Mouse (Mus musculus): Measurements from ENCODE around the gene Angptl7. TPM values are rescaled to one million over a fixed set of nuclear protein-coding genes. Genes with fewer than 3 reads are reported as not detected.

Angptl7 gene
- polyA plus RNA-seq (2014; fragmentation: Nextera tagmentation; extraction: Ambion mirVana): 0.26 and 0.41 TPM in 2 replicates

DNA sequence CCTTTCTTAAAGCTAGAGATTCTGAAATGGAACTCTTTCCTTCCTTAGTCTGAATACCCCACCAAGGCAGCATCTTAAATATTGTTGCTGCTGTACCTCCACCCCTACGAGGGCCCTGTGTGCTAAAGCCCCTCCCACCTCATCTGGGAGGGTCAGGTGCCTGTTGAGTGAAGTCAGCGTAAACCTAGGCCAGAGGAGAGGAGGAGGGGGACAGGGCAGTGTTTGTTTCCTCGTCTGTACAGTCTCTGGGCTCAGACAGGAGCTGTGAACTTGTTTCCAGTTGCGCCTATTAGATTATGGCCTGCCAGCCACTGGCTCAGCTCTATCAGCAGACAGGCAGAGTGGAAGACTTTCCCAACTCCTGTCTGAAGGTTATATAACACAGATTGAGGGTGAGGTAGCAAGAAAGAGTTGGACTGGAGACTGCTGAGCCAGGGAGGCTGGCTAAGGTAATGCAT lies at the start of gene Angptl7:
Gene Angptl7 (minus strand): TSS at position 51 of the 458 bp plus-strand sequence.
- Histone ChIP-seq H3K4me1 (ENCODE audit: control insufficient read depth, insufficient read depth, low read length) (no peaks in the 10 kb centered on the region), H3K27ac (replicated peaks; ENCODE audit: low read depth, low read length) (no peak within 1 kb of the TSS), H3K4me2 (ENCODE audit: low read length) (no peak within 1 kb of the TSS), H3K4me3 (replicated peaks; ENCODE audit: low read depth, low read length) (no peak within 1 kb of the TSS), H3K27me3 (ENCODE audit: control insufficient read depth, insufficient read depth, low read length) (no peaks in the 10 kb centered on the region), H3K36me3 (ENCODE audit: control insufficient read depth, insufficient read depth, low read length) (peaks cover 88% of the 10 kb centered on the region), H3K9ac (replicated peaks; ENCODE audit: low read length) (no peak within 1 kb of the TSS), H3K9me3 (ENCODE audit: control insufficient read depth, low read length) (no peaks in the 10 kb centered on the region)
- WGBS: 72% methylated on average over 4 of the region's 4 CpGs
- ATAC-seq (ENCODE audit: low FRiP score, low TSS enrichment) (no peak), DNase-seq (no peak)

DNA sequence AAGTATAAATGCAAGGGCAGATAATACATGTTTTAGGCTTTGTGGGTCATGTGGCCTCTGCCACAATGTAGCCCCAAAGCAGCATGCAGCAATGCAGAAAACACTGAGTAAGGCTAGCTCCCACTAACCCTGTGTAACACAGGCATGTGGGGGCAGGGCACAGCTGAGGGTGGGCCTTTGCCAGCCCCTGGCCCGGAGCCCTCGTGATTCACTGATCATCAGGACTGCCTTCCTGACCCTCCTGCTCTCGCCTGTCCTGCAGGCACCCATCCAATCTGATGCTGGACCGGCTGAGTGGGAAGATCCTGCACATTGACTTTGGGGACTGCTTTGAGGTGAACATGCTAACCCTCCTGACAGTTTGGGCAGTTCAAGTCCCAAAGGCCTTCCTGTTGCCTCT lies 48.8 kb upstream of the Angptl7 start:
- H3K36me3 ChIP-seq (ENCODE audit: control insufficient read depth, insufficient read depth, low read length): peaks cover 98% of the 10 kb centered on the region
- no peaks in the 10 kb centered on the region for H3K27me3 ChIP-seq (ENCODE audit: control insufficient read depth, insufficient read depth, low read length)
- 90% methylated on average over 4 of the region's 4 CpGs for WGBS
- H3K27ac ChIP-seq (replicated peaks; ENCODE audit: low read depth, low read length): no peak overlapping the region
- no peak for ATAC-seq (ENCODE audit: low FRiP score, low TSS enrichment)
- H3K4me3 ChIP-seq (replicated peaks; ENCODE audit: low read depth, low read length): no peak overlapping the region
- H3K9ac ChIP-seq (replicated peaks; ENCODE audit: low read length): no peak overlapping the region
- DNase-seq: no peak
- no peaks in the 10 kb centered on the region for H3K4me1 ChIP-seq (ENCODE audit: control insufficient read depth, insufficient read depth, low read length)
- H3K9me3 ChIP-seq (ENCODE audit: control insufficient read depth, low read length): no peaks in the 10 kb centered on the region
- H3K4me2 ChIP-seq (ENCODE audit: low read length): no peak overlapping the region

DNA sequence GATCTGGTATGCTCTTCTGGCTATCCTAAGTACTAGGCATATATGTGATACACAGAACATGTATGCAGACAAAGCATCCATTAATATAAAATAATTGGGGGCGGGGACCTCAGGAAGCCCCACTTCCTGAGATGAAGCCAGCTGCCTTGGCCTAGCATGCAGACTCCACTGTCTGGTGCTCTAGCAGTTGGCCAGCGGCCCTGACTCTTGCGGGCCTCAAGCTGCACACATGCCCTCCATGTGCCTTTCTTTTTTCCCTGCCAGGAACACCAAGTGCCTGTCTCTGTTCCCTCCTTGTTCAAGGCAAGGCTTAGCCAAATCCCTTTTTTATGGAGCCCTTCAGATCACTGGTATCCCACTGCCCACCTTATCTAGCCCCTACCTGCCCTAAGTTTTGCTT lies 35.6 kb upstream of the Angptl7 start:
- peaks cover 100% of the 10 kb centered on the region for H3K36me3 ChIP-seq (ENCODE audit: control insufficient read depth, insufficient read depth, low read length)
- WGBS: 94% methylated on average over 3 of the region's 3 CpGs
- H3K9me3 ChIP-seq (ENCODE audit: control insufficient read depth, low read length): no peaks in the 10 kb centered on the region
- DNase-seq: no peak
- H3K4me1 ChIP-seq (ENCODE audit: control insufficient read depth, insufficient read depth, low read length): no peaks in the 10 kb centered on the region
- no peak overlapping the region for H3K4me2 ChIP-seq (ENCODE audit: low read length)
- H3K27ac ChIP-seq (replicated peaks; ENCODE audit: low read depth, low read length): no peak overlapping the region
- no peak for ATAC-seq (ENCODE audit: low FRiP score, low TSS enrichment)
- H3K27me3 ChIP-seq (ENCODE audit: control insufficient read depth, insufficient read depth, low read length): no peaks in the 10 kb centered on the region
- H3K9ac ChIP-seq (replicated peaks; ENCODE audit: low read length): no peak overlapping the region
- no peak overlapping the region for H3K4me3 ChIP-seq (replicated peaks; ENCODE audit: low read depth, low read length)

DNA sequence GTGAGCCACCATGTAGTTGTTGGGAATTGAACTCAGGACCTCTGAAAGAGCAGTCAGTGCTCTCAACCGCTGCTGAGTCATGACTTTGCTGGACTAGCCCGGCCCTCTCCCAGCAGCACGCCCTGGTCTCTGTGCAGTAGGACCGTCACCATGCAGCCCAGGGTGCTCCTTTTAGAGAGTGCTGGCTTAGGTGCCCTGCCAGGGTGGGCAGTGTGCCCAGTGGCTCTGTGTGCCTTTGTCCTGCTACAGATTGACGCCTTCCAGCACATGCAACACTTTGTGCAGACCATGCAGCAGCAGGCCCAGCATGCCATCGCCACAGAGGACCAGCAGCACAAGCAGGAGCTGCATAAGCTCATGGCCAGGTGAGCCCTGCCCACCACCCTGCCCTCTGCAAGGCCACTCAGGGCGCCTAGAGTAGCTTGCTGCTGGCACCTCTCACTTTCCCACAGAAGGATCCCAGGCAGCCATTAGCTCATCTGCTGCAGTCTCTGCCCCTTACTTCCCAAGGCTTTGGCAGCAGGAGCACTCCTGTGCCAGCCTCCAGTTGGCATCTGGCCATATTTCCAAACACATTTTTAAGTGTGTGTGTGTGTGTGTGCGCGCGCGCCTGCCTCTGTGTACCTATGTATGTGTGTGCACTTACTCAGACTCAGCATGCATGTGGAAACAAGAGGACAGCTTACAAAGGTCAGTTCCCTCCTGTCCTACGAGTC lies 33.5 kb upstream of the Angptl7 start:
- Histone ChIP-seq H3K27ac (replicated peaks; ENCODE audit: low read depth, low read length) (no peak overlapping the region), H3K36me3 (ENCODE audit: control insufficient read depth, insufficient read depth, low read length) (peaks cover 97% of the 10 kb centered on the region), H3K27me3 (ENCODE audit: control insufficient read depth, insufficient read depth, low read length) (no peaks in the 10 kb centered on the region), H3K9me3 (ENCODE audit: control insufficient read depth, low read length) (no peaks in the 10 kb centered on the region), H3K4me2 (ENCODE audit: low read length) (no peak overlapping the region), H3K9ac (replicated peaks; ENCODE audit: low read length) (no peak overlapping the region), H3K4me1 (ENCODE audit: control insufficient read depth, insufficient read depth, low read length) (no peaks in the 10 kb centered on the region), H3K4me3 (replicated peaks; ENCODE audit: low read depth, low read length) (no peak overlapping the region)
- WGBS: 90% methylated on average over 12 of the region's 12 CpGs
- ATAC-seq (ENCODE audit: low FRiP score, low TSS enrichment) (no peak), DNase-seq (peak; percentile 23)

GRCm38 (mm10) chr4:148532516-148532915 lies 32.3 kb upstream of the Angptl7 start:
- no peak for DNase-seq
- Histone ChIP-seq H3K9ac (replicated peaks; ENCODE audit: low read length) (no peak overlapping the region), H3K36me3 (ENCODE audit: control insufficient read depth, insufficient read depth, low read length) (peaks cover 95% of the 10 kb centered on the region), H3K4me3 (replicated peaks; ENCODE audit: low read depth, low read length) (no peak overlapping the region), H3K27ac (replicated peaks; ENCODE audit: low read depth, low read length) (no peak overlapping the region), H3K4me2 (ENCODE audit: low read length) (no peak overlapping the region), H3K27me3 (ENCODE audit: control insufficient read depth, insufficient read depth, low read length) (no peaks in the 10 kb centered on the region), H3K4me1 (ENCODE audit: control insufficient read depth, insufficient read depth, low read length) (no peaks in the 10 kb centered on the region), H3K9me3 (ENCODE audit: control insufficient read depth, low read length) (no peaks in the 10 kb centered on the region)
- no peak for ATAC-seq (ENCODE audit: low FRiP score, low TSS enrichment)
- 90% methylated on average over 3 of the region's 3 CpGs for WGBS

GRCm38 (mm10) chr4:148531341-148531740 lies 31.1 kb upstream of the Angptl7 start:
- no peaks in the 10 kb centered on the region for H3K27me3 ChIP-seq (ENCODE audit: control insufficient read depth, insufficient read depth, low read length)
- H3K9me3 ChIP-seq (ENCODE audit: control insufficient read depth, low read length): no peaks in the 10 kb centered on the region
- no peak overlapping the region for H3K27ac ChIP-seq (replicated peaks; ENCODE audit: low read depth, low read length)
- H3K4me2 ChIP-seq (ENCODE audit: low read length): no peak overlapping the region
- no peaks in the 10 kb centered on the region for H3K4me1 ChIP-seq (ENCODE audit: control insufficient read depth, insufficient read depth, low read length)
- no peak overlapping the region for H3K9ac ChIP-seq (replicated peaks; ENCODE audit: low read length)
- ATAC-seq (ENCODE audit: low FRiP score, low TSS enrichment) (no peak), DNase-seq (no peak)
- H3K4me3 ChIP-seq (replicated peaks; ENCODE audit: low read depth, low read length): no peak overlapping the region
- peaks cover 95% of the 10 kb centered on the region for H3K36me3 ChIP-seq (ENCODE audit: control insufficient read depth, insufficient read depth, low read length)
- WGBS: 82% methylated on average over 4 of the region's 4 CpGs

GRCm38 (mm10) chr4:148530778-148531177 lies 30.5 kb upstream of the Angptl7 start:
- no peak overlapping the region for H3K9ac ChIP-seq (replicated peaks; ENCODE audit: low read length)
- no peak overlapping the region for H3K27ac ChIP-seq (replicated peaks; ENCODE audit: low read depth, low read length)
- H3K4me3 ChIP-seq (replicated peaks; ENCODE audit: low read depth, low read length): no peak overlapping the region
- H3K36me3 ChIP-seq (ENCODE audit: control insufficient read depth, insufficient read depth, low read length): peaks cover 95% of the 10 kb centered on the region
- no peaks in the 10 kb centered on the region for H3K27me3 ChIP-seq (ENCODE audit: control insufficient read depth, insufficient read depth, low read length)
- no peaks in the 10 kb centered on the region for H3K4me1 ChIP-seq (ENCODE audit: control insufficient read depth, insufficient read depth, low read length)
- 89% methylated on average over 6 of the region's 6 CpGs for WGBS
- no peaks in the 10 kb centered on the region for H3K9me3 ChIP-seq (ENCODE audit: control insufficient read depth, low read length)
- DNase-seq: no peak
- no peak overlapping the region for H3K4me2 ChIP-seq (ENCODE audit: low read length)
- no peak for ATAC-seq (ENCODE audit: low FRiP score, low TSS enrichment)

DNA sequence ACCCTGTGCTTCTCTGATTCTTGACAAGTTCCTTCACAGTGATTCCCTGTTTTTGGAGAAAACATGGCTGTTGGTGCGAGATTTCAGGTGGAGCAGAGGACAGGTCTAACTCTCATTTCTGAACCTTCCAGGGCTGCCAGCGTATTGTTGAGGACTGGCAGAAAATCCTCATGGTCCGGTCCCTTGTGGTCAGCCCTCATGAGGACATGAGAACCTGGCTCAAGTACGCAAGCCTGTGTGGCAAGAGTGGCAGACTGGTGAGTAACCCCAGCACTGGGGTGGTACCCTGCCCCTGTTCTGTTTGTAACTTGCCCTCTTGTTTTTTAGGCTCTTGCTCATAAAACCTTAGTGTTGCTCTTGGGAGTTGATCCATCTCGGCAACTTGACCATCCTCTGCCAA lies 30.1 kb upstream of the Angptl7 start:
- Histone ChIP-seq H3K27me3 (ENCODE audit: control insufficient read depth, insufficient read depth, low read length) (no peaks in the 10 kb centered on the region), H3K4me3 (replicated peaks; ENCODE audit: low read depth, low read length) (no peak overlapping the region), H3K4me2 (ENCODE audit: low read length) (no peak overlapping the region), H3K9ac (replicated peaks; ENCODE audit: low read length) (no peak overlapping the region), H3K9me3 (ENCODE audit: control insufficient read depth, low read length) (no peaks in the 10 kb centered on the region), H3K27ac (replicated peaks; ENCODE audit: low read depth, low read length) (no peak overlapping the region), H3K4me1 (ENCODE audit: control insufficient read depth, insufficient read depth, low read length) (no peaks in the 10 kb centered on the region), H3K36me3 (ENCODE audit: control insufficient read depth, insufficient read depth, low read length) (peaks cover 95% of the 10 kb centered on the region)
- WGBS: 95% methylated on average over 5 of the region's 5 CpGs
- no peak for DNase-seq
- no peak for ATAC-seq (ENCODE audit: low FRiP score, low TSS enrichment)

DNA sequence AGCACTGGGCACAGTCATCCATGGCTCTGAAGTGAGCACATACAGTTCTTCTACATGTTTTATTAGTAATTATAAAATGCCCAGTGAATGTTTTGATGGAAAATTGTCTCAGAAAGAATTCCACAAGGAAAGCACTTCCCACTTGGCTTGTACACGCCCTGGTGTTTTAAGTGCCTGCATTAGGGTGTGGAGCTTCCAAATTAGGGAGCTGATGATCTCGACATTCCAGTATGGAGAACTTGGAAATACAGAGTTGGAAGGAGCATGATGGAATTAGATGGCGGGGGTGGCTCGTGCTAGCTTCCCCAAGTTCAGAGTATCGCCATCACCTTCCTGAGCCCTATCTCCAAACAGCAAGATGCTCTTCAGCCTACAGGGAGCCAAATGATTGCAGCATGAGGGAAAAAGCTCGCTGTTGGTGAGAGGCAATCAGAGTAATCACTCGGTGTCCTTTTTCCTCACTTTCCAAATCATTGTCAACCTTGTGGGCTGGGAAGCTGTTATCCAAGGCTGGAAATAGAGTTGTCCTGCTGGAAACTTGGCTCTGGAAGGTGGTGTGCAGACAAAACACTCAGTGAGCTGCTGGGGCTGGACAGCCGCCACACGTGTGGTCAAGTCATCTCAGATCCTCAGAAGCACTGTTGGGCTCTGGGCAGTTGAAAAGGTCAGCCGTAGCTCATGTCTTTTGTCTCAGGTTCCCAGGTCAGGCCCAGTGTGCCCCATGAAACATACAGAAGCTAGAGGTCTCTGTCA lies 27.1 kb upstream of the Angptl7 start:
- no peak overlapping the region for H3K4me3 ChIP-seq (replicated peaks; ENCODE audit: low read depth, low read length)
- H3K9me3 ChIP-seq (ENCODE audit: control insufficient read depth, low read length): no peaks in the 10 kb centered on the region
- H3K27me3 ChIP-seq (ENCODE audit: control insufficient read depth, insufficient read depth, low read length): no peaks in the 10 kb centered on the region
- DNase-seq (no peak), ATAC-seq (ENCODE audit: low FRiP score, low TSS enrichment) (no peak)
- H3K4me2 ChIP-seq (ENCODE audit: low read length): no peak overlapping the region
- no peak overlapping the region for H3K9ac ChIP-seq (replicated peaks; ENCODE audit: low read length)
- H3K27ac ChIP-seq (replicated peaks; ENCODE audit: low read depth, low read length): no peak overlapping the region
- no peaks in the 10 kb centered on the region for H3K4me1 ChIP-seq (ENCODE audit: control insufficient read depth, insufficient read depth, low read length)
- 94% methylated on average over 10 of the region's 10 CpGs for WGBS
- H3K36me3 ChIP-seq (ENCODE audit: control insufficient read depth, insufficient read depth, low read length): peaks cover 94% of the 10 kb centered on the region
